Mouse (Mus musculus) lung, postnatal 0 days (tissue): Measurements from ENCODE around the gene Dnajc6. TPM values are rescaled to one million over a fixed set of nuclear protein-coding genes. Genes with fewer than 3 reads are reported as not detected.
A peak's percentile ranks its signal among the peaks of the same experiment; 100 is the strongest.

Experiments used
- ATAC-seq: fragments of 200-750 bp; cut with Nextera tagmentation; 2 replicates; pipeline ENCODE4 v1.8.0; 2017; ENCODE audit warnings: moderate library complexity
- DNase-seq: peaks from one replicate; pipeline ENCODE4 v3.0.0-alpha.2; 2016; ENCODE audit warnings: low spot score
- H3K27ac ChIP-seq: fragments of 300-500 bp; sonication (generic); 2 replicates; pipeline ENCODE4 v1.5.1; 2014; ENCODE audit warnings: antibody characterized with exemption, mild to moderate bottlenecking, low read length, mixed read lengths
- H3K27me3 ChIP-seq: fragments of 300-500 bp; sonication (generic); replicated peaks from 2 replicates; pipeline ENCODE4 v1.6.1; 2014; ENCODE audit warnings: low read length, mixed read lengths; ENCODE audit not compliant: insufficient read depth
- H3K36me3 ChIP-seq: fragments of 300-500 bp; sonication (generic); 2 replicates; pipeline ENCODE4 v1.6.1; 2014; ENCODE audit warnings: low read length, mixed read lengths; ENCODE audit not compliant: insufficient read depth
- H3K4me1 ChIP-seq: fragments of 300-500 bp; sonication (generic); 2 replicates; pipeline ENCODE4 v1.6.1; 2014; ENCODE audit warnings: antibody characterized with exemption, low read depth, low read length, mixed read lengths; ENCODE audit not compliant: insufficient read depth
- H3K4me2 ChIP-seq: fragments of 300-500 bp; sonication (generic); replicated peaks from 2 replicates; pipeline ENCODE4 v1.6.1; 2014; ENCODE audit warnings: low read depth, mild to moderate bottlenecking, low read length, moderate library complexity, mixed read lengths
- H3K4me3 ChIP-seq: fragments of 300-500 bp; sonication (generic); 2 replicates; pipeline ENCODE4 v1.5.1; 2014; ENCODE audit warnings: low read depth, low read length
- H3K9ac ChIP-seq: fragments of 300-500 bp; sonication (generic); replicated peaks from 2 replicates; pipeline ENCODE4 v1.6.1; 2014; ENCODE audit warnings: low read depth, mild to moderate bottlenecking
- H3K9me3 ChIP-seq: fragments of 300-500 bp; sonication (generic); 2 replicates; pipeline ENCODE4 v1.6.1; 2016; ENCODE audit warnings: low read length, mixed read lengths
- CTCF ChIP-seq: IDR thresholded peaks from 2 replicates; pipeline ENCODE4 v1.5.1; 2016; ENCODE audit warnings: antibody characterized with exemption, mild to moderate bottlenecking
- EP300 ChIP-seq: IDR thresholded peaks from 2 replicates; pipeline ENCODE4 v1.6.1; 2016; ENCODE audit warnings: antibody characterized with exemption, mild to moderate bottlenecking, control low read depth
- WGBS: fragments of 180-500 bp; shearing (Covaris S2); extraction: QIAGEN DNeasy Blood & Tissue Kit; methylation state at CpG from one replicate; pipeline ENCODE4 v1.1.7; 2014; 5-methylcytosine and 5-hydroxymethylcytosine counted together
- polyA plus RNA-seq: library from polyadenylated mRNA; unstranded; fragments of >200 nt; fragmentation: Nextera tagmentation; extraction: Ambion mirVana; gene quantifications from 2 replicates; pipeline ENCODE4 v1.2.1, GENCODE M21; 2015

Gene Dnajc6
- polyA plus RNA-seq, 1 experiment from 2014 or later = 0.14 TPM

DNA sequence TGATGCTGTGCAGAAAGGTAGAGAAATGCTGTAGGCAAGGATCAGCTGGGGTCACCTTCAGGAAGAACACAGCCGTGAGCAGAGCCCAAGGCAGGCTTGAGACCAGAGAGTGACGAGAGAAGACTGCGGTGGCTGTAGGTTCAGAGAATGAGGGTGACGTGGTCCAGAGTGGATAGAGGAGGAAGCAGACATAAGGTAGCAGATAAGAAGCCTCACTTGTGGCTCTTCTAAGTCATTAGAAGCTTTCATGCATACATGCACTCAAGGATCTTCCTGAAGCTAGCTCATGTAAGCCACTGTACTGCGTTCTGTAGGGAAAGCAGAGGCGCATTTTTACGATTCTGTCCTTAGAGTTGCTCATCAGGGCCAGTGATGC lies 159.0 kb downstream of the Dnajc6 start:
- Histone ChIP-seq H3K27me3 (no peaks in the 10 kb centered on the region), H3K9me3 (no peaks in the 10 kb centered on the region), H3K4me2 (no peak overlapping the region), H3K4me3 (no peak overlapping the region), H3K9ac (no peak overlapping the region), H3K27ac (no peak overlapping the region), H3K4me1 (no peaks in the 10 kb centered on the region), H3K36me3 (peaks cover 16% of the 10 kb centered on the region; the same call in 1 of the 2 replicates)
- ATAC-seq = no peak
- no peak for TF ChIP-seq EP300
- no peak for TF ChIP-seq CTCF
- DNase-seq = no peak
- WGBS = 89% methylated on average over 7 of the region's 7 CpGs

DNA sequence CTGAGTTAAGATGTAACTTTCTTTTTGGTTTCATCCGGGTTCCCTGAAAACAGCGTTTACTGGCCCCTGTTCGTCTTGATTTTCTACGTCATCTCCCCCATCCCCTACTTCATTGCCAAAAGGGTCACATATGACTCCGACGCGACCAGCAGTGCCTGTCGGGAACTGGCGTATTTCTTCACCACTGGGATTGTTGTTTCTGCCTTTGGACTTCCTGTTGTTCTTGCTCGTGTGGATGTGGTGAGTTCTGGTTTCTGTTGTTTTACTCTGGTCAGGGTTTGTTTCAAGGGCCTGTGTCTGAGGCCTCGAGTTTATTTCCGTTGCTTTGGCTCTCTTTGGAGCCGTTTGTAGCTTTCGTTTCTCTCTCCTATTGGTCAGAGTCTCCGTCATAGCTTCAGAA lies 159.6 kb downstream of the Dnajc6 start:
- Histone ChIP-seq H3K4me2 (no peak overlapping the region), H3K4me3 (no peak overlapping the region), H3K9ac (no peak overlapping the region), H3K36me3 (peaks cover 16% of the 10 kb centered on the region; the same call in 1 of the 2 replicates), H3K4me1 (no peaks in the 10 kb centered on the region), H3K27ac (no peak overlapping the region), H3K27me3 (no peaks in the 10 kb centered on the region), H3K9me3 (no peaks in the 10 kb centered on the region)
- TF ChIP-seq EP300 = no peak
- TF ChIP-seq CTCF = no peak
- WGBS = 84% methylated on average over 15 of the region's 15 CpGs
- ATAC-seq (no peak), DNase-seq (no peak)

DNA sequence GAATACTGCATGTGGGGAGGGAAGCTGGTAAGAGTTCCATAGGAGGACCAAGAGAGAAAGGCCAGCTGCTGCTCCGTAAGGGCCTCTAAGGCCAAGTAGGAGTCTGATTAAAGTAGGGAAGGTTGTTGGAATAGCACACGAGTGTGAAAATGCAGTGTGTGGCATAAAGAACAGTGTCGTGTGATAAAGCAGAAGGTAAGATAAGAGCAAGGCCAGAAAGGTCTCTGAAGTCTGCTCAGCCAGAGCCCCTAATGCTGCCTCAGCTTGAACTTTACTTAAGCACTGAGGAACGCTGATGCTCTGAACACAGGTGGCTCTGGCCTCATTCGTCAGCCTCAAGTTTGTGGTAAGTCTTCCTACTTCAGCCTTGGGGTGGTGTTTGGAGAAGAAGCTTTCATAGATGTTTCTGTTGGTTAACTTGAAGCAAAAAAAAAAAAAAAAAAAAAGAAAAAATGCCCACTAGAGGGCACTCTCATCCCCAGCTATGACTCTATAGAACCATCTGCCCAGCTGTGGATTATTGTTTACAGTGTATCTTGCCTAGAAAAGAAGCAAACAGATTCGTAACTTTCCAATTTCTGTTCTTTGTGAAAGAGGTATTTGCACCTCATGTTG lies 160.6 kb downstream of the Dnajc6 start:
- H3K27me3 ChIP-seq = no peaks in the 10 kb centered on the region
- TF ChIP-seq EP300 = no peak
- peak; percentile 71 for TF ChIP-seq CTCF
- DNase-seq (peak; percentile 50), ATAC-seq (peak; percentile 33; the same call in 1 of the 2 replicates)
- H3K27ac ChIP-seq = no peak overlapping the region
- H3K4me2 ChIP-seq = no peak overlapping the region
- no peak overlapping the region for H3K4me3 ChIP-seq
- H3K36me3 ChIP-seq = peaks cover 16% of the 10 kb centered on the region; the same call in 1 of the 2 replicates
- WGBS = 41% methylated on average over 6 of the region's 6 CpGs
- H3K4me1 ChIP-seq = no peaks in the 10 kb centered on the region
- H3K9me3 ChIP-seq = no peaks in the 10 kb centered on the region
- H3K9ac ChIP-seq = no peak overlapping the region

GRCm38 (mm10) chr4:101664160-101664750 lies 167.8 kb downstream of the Dnajc6 start:
- Histone ChIP-seq H3K4me1 (no peaks in the 10 kb centered on the region), H3K4me3 (no peak overlapping the region), H3K36me3 (peaks cover 8% of the 10 kb centered on the region; the same call in 1 of the 2 replicates), H3K9ac (no peak overlapping the region), H3K4me2 (no peak overlapping the region), H3K9me3 (no peaks in the 10 kb centered on the region), H3K27me3 (no peaks in the 10 kb centered on the region), H3K27ac (no peak overlapping the region)
- DNase-seq = peak; percentile 48
- WGBS = 76% methylated on average over 9 of the region's 9 CpGs
- TF ChIP-seq EP300 (no peak), CTCF (peak; percentile 71)
- ATAC-seq = no peak

DNA sequence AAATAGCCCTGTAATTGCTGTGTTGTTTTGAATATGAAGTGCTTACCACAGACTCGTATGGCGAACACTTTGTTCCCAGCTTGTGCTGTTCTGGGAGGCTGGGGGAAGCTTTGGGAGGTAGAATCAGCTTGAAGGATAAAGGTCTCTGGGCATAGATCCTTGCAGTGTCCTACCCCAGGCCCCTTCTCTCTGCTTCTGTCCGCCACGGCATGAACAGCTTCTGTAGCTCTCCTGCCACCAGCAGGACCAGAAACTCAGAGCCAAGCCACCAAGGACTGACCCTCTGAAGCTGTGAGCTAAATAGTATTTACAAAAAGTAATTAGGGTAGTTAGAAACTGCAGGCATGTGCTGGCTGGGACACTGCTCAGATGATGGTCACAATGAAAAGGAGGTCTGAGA lies 168.3 kb downstream of the Dnajc6 start:
- Histone ChIP-seq H3K9ac (no peak overlapping the region), H3K36me3 (peaks cover 3% of the 10 kb centered on the region; the same call in 1 of the 2 replicates), H3K4me1 (no peaks in the 10 kb centered on the region), H3K27me3 (no peaks in the 10 kb centered on the region), H3K4me3 (no peak overlapping the region), H3K9me3 (no peaks in the 10 kb centered on the region), H3K4me2 (no peak overlapping the region), H3K27ac (no peak overlapping the region)
- ATAC-seq = no peak
- DNase-seq = no peak
- 95% methylated on average over 4 of the region's 4 CpGs for WGBS
- TF ChIP-seq EP300 (no peak), CTCF (no peak)

GRCm38 (mm10) chr4:101669161-101669560 lies 172.7 kb downstream of the Dnajc6 start:
- Histone ChIP-seq H3K4me3 (no peak overlapping the region), H3K9me3 (no peaks in the 10 kb centered on the region), H3K4me1 (no peaks in the 10 kb centered on the region), H3K9ac (no peak overlapping the region), H3K27ac (no peak overlapping the region), H3K27me3 (no peaks in the 10 kb centered on the region), H3K4me2 (no peak overlapping the region), H3K36me3 (0 out of 2 replicates have a peak, but pooled peaks cover 3% of the 10 kb centered on the region)
- 61% methylated on average over 5 of the region's 5 CpGs for WGBS
- DNase-seq (peak; percentile 28), ATAC-seq (no peak; the same call in 1 of the 2 replicates)
- TF ChIP-seq EP300 = no peak
